ENCODE assay signal across 10 mouse cellular contexts in genomic region chr11:101928030-101928762, GRCm38 (mm10). TPM values are rescaled to one million over a fixed set of nuclear protein-coding genes. Genes with fewer than 3 reads are reported as not detected.
DNase-seq lines count a peak whose midpoint lies in the region; ATAC-seq lines count a peak whose summit lies in the region.
"Had no signal": no experiment of that assay in that cellular context is flagged by ENCODE, and none has a peak within 500 bp of the region (broad histone marks: within the 10 kb centered on the region; RNA-seq: fewer than 3 reads in every experiment).

No protein-coding gene starts in this region.

- no peaks in the 10 kb centered on the region for H3K36me3 ChIP-seq in forebrain, embryonic 11.5 days (ENCODE audit: control insufficient read depth, insufficient read depth, low read length)
- H3K36me3 ChIP-seq in forebrain, embryonic 16.5 days (ENCODE audit: control insufficient read depth, insufficient read depth) = no peaks in the 10 kb centered on the region
- H3K36me3 ChIP-seq in kidney, embryonic 15.5 days = no peaks in the 10 kb centered on the region
- H3K36me3 ChIP-seq in neural tube, embryonic 12.5 days = no peaks in the 10 kb centered on the region
- H3K36me3 ChIP-seq: hindbrain, embryonic 15.5 days had no signal

- no peak overlapping the region for H3K9ac ChIP-seq in forebrain, embryonic 11.5 days (ENCODE audit: low read length)
- H3K9ac ChIP-seq in forebrain, embryonic 16.5 days (replicated peaks; ENCODE audit: low read depth, low read length) = no peak overlapping the region
- no peak overlapping the region for H3K9ac ChIP-seq in kidney, embryonic 15.5 days
- H3K9ac ChIP-seq in neural tube, embryonic 12.5 days = no peak overlapping the region
- H3K9ac ChIP-seq: hindbrain, embryonic 15.5 days had no signal

- H3K27ac ChIP-seq in forebrain, embryonic 11.5 days (ENCODE audit: low read depth, low read length) = no peak overlapping the region
- no peak overlapping the region for H3K27ac ChIP-seq in forebrain, embryonic 16.5 days (ENCODE audit: low read length)
- H3K27ac ChIP-seq in kidney, embryonic 15.5 days = peak overlapping the region; percentile 18; the same call in 1 of the 2 replicates
- H3K27ac ChIP-seq in neural tube, embryonic 12.5 days = no peak overlapping the region
- H3K27ac ChIP-seq: hindbrain, embryonic 15.5 days had no signal

- 44% methylated on average over 25 of the region's 25 CpGs for WGBS in forebrain, embryonic 11.5 days
- 48% methylated on average over 25 of the region's 25 CpGs for WGBS in forebrain, embryonic 16.5 days
- WGBS in kidney, embryonic 15.5 days = 34% methylated on average over 25 of the region's 25 CpGs
- 25% methylated on average over 25 of the region's 25 CpGs for WGBS in neural tube, embryonic 12.5 days

- H3K4me1 ChIP-seq in forebrain, embryonic 11.5 days (replicated peaks; ENCODE audit: control insufficient read depth, insufficient read depth, low read length) = no peaks in the 10 kb centered on the region; the same call in 1 of the 2 replicates
- H3K4me1 ChIP-seq in forebrain, embryonic 16.5 days (replicated peaks; ENCODE audit: control insufficient read depth, insufficient read depth, low read length) = no peaks in the 10 kb centered on the region
- peaks cover 46% of the 10 kb centered on the region for H3K4me1 ChIP-seq in kidney, embryonic 15.5 days
- H3K4me1 ChIP-seq in neural tube, embryonic 12.5 days = 0 out of 2 replicates have a peak, but pooled peaks cover 13% of the 10 kb centered on the region
- H3K4me1 ChIP-seq: hindbrain, embryonic 15.5 days had no signal

- H3K27me3 ChIP-seq in forebrain, embryonic 11.5 days (ENCODE audit: control insufficient read depth, insufficient read depth, low read length) = no peaks in the 10 kb centered on the region
- H3K27me3 ChIP-seq in forebrain, embryonic 16.5 days (replicated peaks; ENCODE audit: control insufficient read depth, insufficient read depth, low read length) = no peaks in the 10 kb centered on the region
- H3K27me3 ChIP-seq in kidney, embryonic 15.5 days = no peaks in the 10 kb centered on the region; the same call in 1 of the 2 replicates
- H3K27me3 ChIP-seq in neural tube, embryonic 12.5 days (replicated peaks) = no peaks in the 10 kb centered on the region

- H3K9me3 ChIP-seq in forebrain, embryonic 11.5 days (ENCODE audit: control insufficient read depth, low read length) = no peaks in the 10 kb centered on the region
- no peaks in the 10 kb centered on the region for H3K9me3 ChIP-seq in forebrain, embryonic 16.5 days (ENCODE audit: control insufficient read depth, low read length)
- no peaks in the 10 kb centered on the region for H3K9me3 ChIP-seq in kidney, embryonic 15.5 days (replicated peaks)
- H3K9me3 ChIP-seq in neural tube, embryonic 12.5 days = no peaks in the 10 kb centered on the region
- H3K9me3 ChIP-seq: hindbrain, embryonic 15.5 days had no signal

- no peak for ATAC-seq in forebrain, embryonic 11.5 days (replicated peaks; ENCODE audit: low FRiP score)
- no peak for ATAC-seq in forebrain, embryonic 16.5 days
- 0 out of 2 replicates have a peak, but pooled peaks have one; percentile 8 for ATAC-seq in kidney, embryonic 15.5 days (replicated peaks; ENCODE audit: low FRiP score)
- no peak for ATAC-seq in neural tube, embryonic 12.5 days (ENCODE audit: low FRiP score, low read depth)
- no peak for ATAC-seq in monocyte, adult 5-6 weeks (replicated peaks; ENCODE audit: insufficient number of reproducible peaks, low FRiP score, low TSS enrichment, poor library complexity, severe bottlenecking)

- peak; percentile 69 for DNase-seq in forebrain, embryonic 11.5 days (ENCODE audit: low spot score)
- DNase-seq in spleen, adult 18-20 months = peak; percentile 22 to 53
- DNase-seq in spleen, adult 12 weeks (ENCODE audit: low spot score) = no peak
- no peak for DNase-seq in gastrocnemius, postnatal 25 days

- no peak overlapping the region for H3K4me3 ChIP-seq in forebrain, embryonic 11.5 days (ENCODE audit: low read depth, low read length)
- H3K4me3 ChIP-seq in forebrain, embryonic 16.5 days (replicated peaks; ENCODE audit: low read length) = no peak overlapping the region
- no peak overlapping the region for H3K4me3 ChIP-seq in kidney, embryonic 15.5 days (replicated peaks)
- no peak overlapping the region for H3K4me3 ChIP-seq in neural tube, embryonic 12.5 days
- H3K4me3 ChIP-seq: hindbrain, embryonic 15.5 days had no signal

- H3K4me2 ChIP-seq in forebrain, embryonic 11.5 days (ENCODE audit: low read depth, low read length, severe bottlenecking) = no peak overlapping the region
- H3K4me2 ChIP-seq in forebrain, embryonic 16.5 days (ENCODE audit: low read length) = no peak overlapping the region
- H3K4me2 ChIP-seq in kidney, embryonic 15.5 days = peak overlapping the region; percentile 19; the same call in 1 of the 2 replicates
- H3K4me2 ChIP-seq in neural tube, embryonic 12.5 days (replicated peaks) = peak overlapping the region; percentile 16; the same call in 1 of the 2 replicates
- H3K4me2 ChIP-seq: hindbrain, embryonic 15.5 days had no signal

RNA-seq across cellular contexts. Expression of gene Meox1, which starts 34.0 kb away (rescaled TPM):
- polyA plus RNA-seq in forebrain, embryonic 11.5 days (2014; fragmentation: Nextera tagmentation; extraction: Ambion mirVana) = 0.21 TPM in 1 of 2 replicates, not detected in the other
- polyA plus RNA-seq in forebrain, embryonic 16.5 days (2015; fragmentation: Nextera tagmentation; extraction: Ambion mirVana) = 0.79 and 0.84 TPM in 2 replicates
- polyA plus RNA-seq in kidney, embryonic 15.5 days (2015; fragmentation: Nextera tagmentation; extraction: Ambion mirVana) = 13.6 and 15.4 TPM in 2 replicates
- polyA plus RNA-seq in neural tube, embryonic 12.5 days (2016; fragmentation: Nextera tagmentation; extraction: Ambion mirVana) = 5.4 and 8.0 TPM in 2 replicates
- not detected in 3 replicates for total RNA-seq in monocyte, adult 5-6 weeks (2017)
- 1 to 10 TPM; 3.5 to 6.1 TPM for total RNA-seq in gastrocnemius, postnatal 25 days (2021)

RNA-seq across cellular contexts. Expression of gene Sost, which starts 38.6 kb away (rescaled TPM):
- not detected in 2 replicates for polyA plus RNA-seq in forebrain, embryonic 11.5 days (2014; fragmentation: Nextera tagmentation; extraction: Ambion mirVana)
- polyA plus RNA-seq in forebrain, embryonic 16.5 days (2015; fragmentation: Nextera tagmentation; extraction: Ambion mirVana) = 0.11 TPM in 1 of 2 replicates, not detected in the other
- 0.83 and 1.4 TPM in 2 replicates for polyA plus RNA-seq in kidney, embryonic 15.5 days (2015; fragmentation: Nextera tagmentation; extraction: Ambion mirVana)
- polyA plus RNA-seq in neural tube, embryonic 12.5 days (2016; fragmentation: Nextera tagmentation; extraction: Ambion mirVana) = 0.20 and 0.22 TPM in 2 replicates
- not detected in 3 replicates for total RNA-seq in monocyte, adult 5-6 weeks (2017)
- not detected for total RNA-seq in gastrocnemius, postnatal 25 days (2021)
- polyA plus RNA-seq: neural tube, embryonic 14.5 days had no signal

RNA-seq across cellular contexts. Expression of gene Cfap97d1, which starts 55.9 kb away (rescaled TPM):
- not detected in 2 replicates for polyA plus RNA-seq in forebrain, embryonic 11.5 days (2014; fragmentation: Nextera tagmentation; extraction: Ambion mirVana)
- polyA plus RNA-seq in forebrain, embryonic 16.5 days (2015; fragmentation: Nextera tagmentation; extraction: Ambion mirVana) = not detected in 2 replicates
- polyA plus RNA-seq in kidney, embryonic 15.5 days (2015; fragmentation: Nextera tagmentation; extraction: Ambion mirVana) = not detected in 2 replicates
- not detected in 2 replicates for polyA plus RNA-seq in neural tube, embryonic 12.5 days (2016; fragmentation: Nextera tagmentation; extraction: Ambion mirVana)
- 2.4 TPM in 1 of 3 replicates, not detected in the others for total RNA-seq in monocyte, adult 5-6 weeks (2017)
- total RNA-seq in gastrocnemius, postnatal 25 days (2021) = not detected
- polyA plus RNA-seq: hindbrain, embryonic 15.5 days; neural tube, embryonic 14.5 days had no signal

RNA-seq across cellular contexts. Expression of gene Dusp3, which starts 58.6 kb away (rescaled TPM):
- polyA plus RNA-seq in forebrain, embryonic 11.5 days (2014; fragmentation: Nextera tagmentation; extraction: Ambion mirVana) = 10.4 and 11.6 TPM in 2 replicates
- polyA plus RNA-seq in forebrain, embryonic 16.5 days (2015; fragmentation: Nextera tagmentation; extraction: Ambion mirVana) = 12.7 and 14.5 TPM in 2 replicates
- polyA plus RNA-seq in kidney, embryonic 15.5 days (2015; fragmentation: Nextera tagmentation; extraction: Ambion mirVana) = 32.8 and 33.8 TPM in 2 replicates
- polyA plus RNA-seq in neural tube, embryonic 12.5 days (2016; fragmentation: Nextera tagmentation; extraction: Ambion mirVana) = 13.0 and 15.6 TPM in 2 replicates
- 32.4 to 36.2 TPM (median 35.3 TPM) in 3 replicates for total RNA-seq in monocyte, adult 5-6 weeks (2017)
- 100 to 1,000 TPM; 134 to 137 TPM for total RNA-seq in gastrocnemius, postnatal 25 days (2021)

Comparison
In these comparisons a context has a peak if more than half of its experiments do, and no peak if none do; other contexts are left out.
1. DNase-seq: peak in forebrain, embryonic 11.5 days (single experiment) and spleen, adult 18-20 months (2 of 2); none in spleen, adult 12 weeks (single experiment) and gastrocnemius, postnatal 25 days (single experiment).
2. H3K4me2 ChIP-seq: peak in kidney, embryonic 15.5 days (single experiment) and neural tube, embryonic 12.5 days (single experiment); none in forebrain, embryonic 11.5 days (single experiment) and forebrain, embryonic 16.5 days (single experiment).